ENCODE assay signal across 8 mouse cellular contexts in genomic region chr10:99268421-99269300, GRCm38 (mm10). TPM values are rescaled to one million over a fixed set of nuclear protein-coding genes. Genes with fewer than 3 reads are reported as not detected.
DNase-seq lines count a peak whose midpoint lies in the region; ATAC-seq lines count a peak whose summit lies in the region.

No protein-coding gene starts in this region.

- peak; percentile 49 for ATAC-seq in liver, embryonic 16.5 days (ENCODE audit: low read depth)

- H3K9ac ChIP-seq in liver, embryonic 16.5 days (ENCODE audit: low read depth, low read length), result no peak overlapping the region

- peaks cover 4% of the 10 kb centered on the region; the same call in 1 of the 2 replicates for H3K36me3 ChIP-seq in liver, embryonic 16.5 days (ENCODE audit: control insufficient read depth, insufficient read depth)

- peak overlapping the region; percentile 61 for H3K27ac ChIP-seq in liver, embryonic 16.5 days (ENCODE audit: low read length)

- no peak overlapping the region for H3K4me3 ChIP-seq in liver, embryonic 16.5 days (ENCODE audit: low read depth, low read length)

- peak; percentile 32 to 45 for DNase-seq in cerebellum, postnatal 10 days
- DNase-seq in cerebellum, adult 9-11 months, result no peak
- DNase-seq in embryo, embryonic 11 days, result peak; percentile 84
- peak; percentile 94 for DNase-seq in heart, adult 8-10 months (ENCODE audit: low spot score)
- peak; percentile 79 for DNase-seq in kidney, adult 11 months
- DNase-seq in natural killer cell, adult 2 months (ENCODE audit: low spot score in 2 of 2), result peak; percentile 86 to 87
- peak; percentile 33 for DNase-seq in thymus, postnatal 4 days

- 19% methylated on average over 19 of the region's 19 CpGs for WGBS in liver, embryonic 16.5 days (ENCODE audit: insufficient replicate concordance)

- H3K4me2 ChIP-seq in liver, embryonic 16.5 days (ENCODE audit: low read depth, low read length), result peak overlapping the region; percentile 26

- H3K9me3 ChIP-seq in liver, embryonic 16.5 days (replicated peaks; ENCODE audit: control insufficient read depth, low read length), result no peaks in the 10 kb centered on the region

- H3K27me3 ChIP-seq in liver, embryonic 16.5 days (ENCODE audit: control insufficient read depth, insufficient read depth, low read depth, low read length), result peaks cover 11% of the 10 kb centered on the region

- peaks cover 17% of the 10 kb centered on the region for H3K4me1 ChIP-seq in liver, embryonic 16.5 days (ENCODE audit: control insufficient read depth, low read depth, low read length)

RNA-seq across cellular contexts. Expression of gene Dusp6, which starts 5.6 kb away (rescaled TPM):
- total RNA-seq in heart, adult 8-10 months (2022), result 10 to 100 TPM; 12.9 to 18.7 (median 15.2) TPM
- 25.1 and 29.0 TPM in 2 replicates for polyA plus RNA-seq in liver, embryonic 16.5 days (2015; fragmentation: Nextera tagmentation; extraction: Ambion mirVana)
